ENCODE assay signal across 18 mouse cellular contexts in genomic region chr17:70462231-70462630, GRCm38 (mm10).
DNase-seq lines count a peak whose midpoint lies in the region; TF ChIP-seq lines count a peak whose summit lies in the region.
"Had no signal": no experiment of that assay in that cellular context is flagged by ENCODE, and none has a peak within 500 bp of the region (broad histone marks: within the 10 kb centered on the region; RNA-seq: fewer than 3 reads in every experiment).

No protein-coding gene starts in this region.

- H3K9me3 ChIP-seq in CH12.LX (replicated peaks; ENCODE audit: low read length): no peaks in the 10 kb centered on the region
- H3K9me3 ChIP-seq: embryonic facial prominence, embryonic 13.5 days; forebrain, embryonic 12.5 days; heart, embryonic 13.5 days; hindbrain, embryonic 13.5 days; intestine, embryonic 15.5 days; kidney, embryonic 15.5 days had no signal

- H3K27ac ChIP-seq in CH12.LX (ENCODE audit: insufficient read depth, low read depth): no peak overlapping the region
- H3K27ac ChIP-seq: embryonic facial prominence, embryonic 13.5 days; forebrain, embryonic 12.5 days; gastrocnemius, adult 2 months; heart, embryonic 13.5 days; hindbrain, embryonic 13.5 days; intestine, embryonic 15.5 days; kidney, embryonic 15.5 days had no signal

- no peak for TF ChIP-seq RAD21 in CH12.LX (IDR thresholded peaks at IDR 0.05; ENCODE audit: low read depth, low read length)

- no peaks in the 10 kb centered on the region for H3K36me3 ChIP-seq in CH12.LX (replicated peaks in 1 of 2; ENCODE audit: control insufficient read depth in 1 of 2, insufficient read depth in 1 of 2, low read length in 1 of 2)
- H3K36me3 ChIP-seq: embryonic facial prominence, embryonic 13.5 days; forebrain, embryonic 12.5 days; heart, embryonic 13.5 days; hindbrain, embryonic 13.5 days; intestine, embryonic 15.5 days; kidney, embryonic 15.5 days had no signal

- H3K9ac ChIP-seq in CH12.LX (ENCODE audit: insufficient read depth, low read depth): no peak overlapping the region
- H3K9ac ChIP-seq: embryonic facial prominence, embryonic 13.5 days; forebrain, embryonic 12.5 days; heart, embryonic 13.5 days; hindbrain, embryonic 13.5 days; intestine, embryonic 15.5 days; kidney, embryonic 15.5 days had no signal

- H3K4me1 ChIP-seq in CH12.LX (ENCODE audit: control insufficient read depth in 1 of 2, insufficient read depth in 2 of 2): peaks cover 0 to 19% of the 10 kb centered on the region in 2 experiments; a peak in 3 of 4 replicates
- H3K4me1 ChIP-seq: embryonic facial prominence, embryonic 13.5 days; forebrain, embryonic 12.5 days; heart, embryonic 13.5 days; hindbrain, embryonic 13.5 days; intestine, embryonic 15.5 days; kidney, embryonic 15.5 days had no signal

- no peak for TF ChIP-seq EP300 in CH12.LX (IDR thresholded peaks at IDR 0.05; ENCODE audit: low read length)

- no peak overlapping the region for H3K4me3 ChIP-seq in CH12.LX (replicated peaks in 1 of 3; ENCODE audit: low read depth in 2 of 3, low read length in 2 of 3, poor library complexity in 1 of 3)
- H3K4me3 ChIP-seq: embryonic facial prominence, embryonic 13.5 days; forebrain, embryonic 12.5 days; gastrocnemius, adult 2 months; heart, embryonic 13.5 days; hindbrain, embryonic 13.5 days; intestine, embryonic 15.5 days; kidney, embryonic 15.5 days had no signal

- no peaks in the 10 kb centered on the region for H3K27me3 ChIP-seq in CH12.LX (replicated peaks)
- H3K27me3 ChIP-seq: embryonic facial prominence, embryonic 13.5 days; forebrain, embryonic 12.5 days; heart, embryonic 13.5 days; hindbrain, embryonic 13.5 days; intestine, embryonic 15.5 days; kidney, embryonic 15.5 days had no signal

- H3K4me2 ChIP-seq in CH12.LX (ENCODE audit: insufficient read depth, low read depth, poor library complexity, severe bottlenecking): peak overlapping the region; percentile 8
- H3K4me2 ChIP-seq: embryonic facial prominence, embryonic 13.5 days; forebrain, embryonic 12.5 days; heart, embryonic 13.5 days; hindbrain, embryonic 13.5 days; intestine, embryonic 15.5 days; kidney, embryonic 15.5 days had no signal

- TF ChIP-seq POLR2A in CH12.LX (IDR thresholded peaks at IDR 0.05; ENCODE audit: low read depth, low read length): no peak

- no peaks in the 10 kb centered on the region for H3K79me2 ChIP-seq in CH12.LX (replicated peaks; ENCODE audit: control insufficient read depth, extremely low read depth, insufficient read depth, poor library complexity, severe bottlenecking)

- peak; percentile 58 for DNase-seq in cerebellum, adult 9-10 months
- no peak for DNase-seq in cerebellum, adult 11 months
- no peak for DNase-seq in CH12.LX (ENCODE audit: extremely low read depth)
- peak; percentile 56 for DNase-seq in cerebellum, adult 9-11 months
- DNase-seq in cerebellum, postnatal 36 days: peak; percentile 19 to 42
- DNase-seq in urinary bladder, adult 18-20 months (ENCODE audit: low spot score in 2 of 2): no peak
- no peak for DNase-seq in kidney, adult 11 months
- DNase-seq: adrenal gland, postnatal 10 days; gastrocnemius, adult 2 months; gastrocnemius, postnatal 25 days; heart, postnatal 4 days; kidney, adult 2 months had no signal

- in situ Hi-C loops in CH12.LX (cut with MboI; ENCODE audit: low pct_ligation_motif_present, low pct_unique_long_range_greater_than_20kb, low sequenced_read_pairs): no loop called here

- dilution Hi-C loops in CH12.LX (cut with MboI; ENCODE audit: extremely low pct_ligation_motif_present, extremely low pct_unique_long_range_greater_than_20kb, low sequenced_read_pairs): no loop called here

- no peak for TF ChIP-seq CTCF in CH12.LX (conservative IDR thresholded peaks at IDR 0.05 in 1 of 2, IDR thresholded peaks at IDR 0.05 in 1 of 2; ENCODE audit: low read depth in 2 of 2, low read length in 2 of 2)

TF ChIP-seq in CH12.LX, 34 proteins besides CTCF, POLR2A, EP300 and RAD21:
- no peak for TF ChIP-seq MAX (IDR thresholded peaks at IDR 0.05; ENCODE audit: low read length)
- TF ChIP-seq JUN (IDR thresholded peaks at IDR 0.05; ENCODE audit: insufficient read depth, low read depth, low read length): no peak
- TF ChIP-seq HCFC1 (IDR thresholded peaks at IDR 0.05; ENCODE audit: low read depth, low read length): no peak
- no peak for TF ChIP-seq CHD1 (IDR thresholded peaks at IDR 0.05; ENCODE audit: low read depth, low read length)
- no peak for TF ChIP-seq TBP (conservative IDR thresholded peaks at IDR 0.05; ENCODE audit: low read depth, low read length)
- no peak for TF ChIP-seq USF2 (conservative IDR thresholded peaks at IDR 0.05; ENCODE audit: low read depth, low read length)
- no peak for TF ChIP-seq MAFK (IDR thresholded peaks at IDR 0.05; ENCODE audit: insufficient replicate concordance, low read length)
- TF ChIP-seq USF1 (IDR thresholded peaks at IDR 0.05; ENCODE audit: low read depth, low read length): no peak
- TF ChIP-seq CHD2 (IDR thresholded peaks at IDR 0.05; ENCODE audit: low read length): no peak
- no peak for TF ChIP-seq ZMIZ1 (IDR thresholded peaks at IDR 0.05; ENCODE audit: low read depth, low read length)
- no peak for TF ChIP-seq ZKSCAN1 (IDR thresholded peaks at IDR 0.05; ENCODE audit: borderline replicate concordance, low read depth, low read length)
- TF ChIP-seq RCOR1 (conservative IDR thresholded peaks at IDR 0.05; ENCODE audit: low read depth, low read length): no peak
- no peak for TF ChIP-seq BHLHE40 (IDR thresholded peaks at IDR 0.05; ENCODE audit: low read depth, low read length)
- TF ChIP-seq MAZ (IDR thresholded peaks at IDR 0.05; ENCODE audit: low read depth, low read length): no peak
- no peak for TF ChIP-seq MXI1 (IDR thresholded peaks at IDR 0.05; ENCODE audit: low read depth, low read length)
- no peak for TF ChIP-seq POLR2AphosphoS2 (IDR thresholded peaks at IDR 0.05; ENCODE audit: low read depth, low read length)
- no peak for TF ChIP-seq IRF4 (IDR thresholded peaks at IDR 0.05; ENCODE audit: low read depth, low read length)

Comparison
In these comparisons a context has a peak if more than half of its experiments do, and no peak if none do; other contexts are left out.
1. DNase-seq: peak in cerebellum, adult 9-10 months (single experiment), cerebellum, adult 9-11 months (single experiment) and cerebellum, postnatal 36 days (2 of 2); none in cerebellum, adult 11 months (single experiment), CH12.LX (single experiment), urinary bladder, adult 18-20 months (0 of 2) and kidney, adult 11 months (single experiment).